Mouse (Mus musculus): ENCODE measurements around the gene Tomm20. TPM values are rescaled to one million over a fixed set of nuclear protein-coding genes. Genes with fewer than 3 reads are reported as not detected.

Tomm20 gene
- polyA plus RNA-seq, 1 experiment from 2014 or later: 208 TPM

GRCm38 (mm10) chr8:126974511-126974910 lies 28.9 kb upstream of the Tomm20 start:
- no peak overlapping the region for H3K4me3 ChIP-seq
- H3K4me1 ChIP-seq: peaks cover 14% of the 10 kb centered on the region
- no peaks in the 10 kb centered on the region for H3K36me3 ChIP-seq
- WGBS: 77% methylated on average over 4 of the region's 4 CpGs
- no peak for ATAC-seq (ENCODE audit: borderline replicate concordance, extremely low read depth, low FRiP score, low TSS enrichment)
- no peak overlapping the region for H3K4me2 ChIP-seq
- H3K27me3 ChIP-seq: peaks cover 12% of the 10 kb centered on the region; the same call in 1 of the 2 replicates
- no peak overlapping the region for H3K9ac ChIP-seq
- no peaks in the 10 kb centered on the region for H3K9me3 ChIP-seq
- no peak overlapping the region for H3K27ac ChIP-seq

GRCm38 (mm10) chr8:126973686-126974265 lies 28.1 kb upstream of the Tomm20 start:
- H3K4me1 ChIP-seq: peaks cover 7% of the 10 kb centered on the region
- H3K4me2 ChIP-seq: no peak overlapping the region
- no peak overlapping the region for H3K27ac ChIP-seq
- H3K36me3 ChIP-seq: peaks cover 5% of the 10 kb centered on the region; the same call in 1 of the 2 replicates
- no peak overlapping the region for H3K4me3 ChIP-seq
- H3K9me3 ChIP-seq: no peaks in the 10 kb centered on the region
- no peak for ATAC-seq (ENCODE audit: borderline replicate concordance, extremely low read depth, low FRiP score, low TSS enrichment)
- no peak overlapping the region for H3K9ac ChIP-seq
- WGBS: 64% methylated on average over 9 of the region's 9 CpGs
- peaks cover 12% of the 10 kb centered on the region; the same call in 1 of the 2 replicates for H3K27me3 ChIP-seq

- no peak for ATAC-seq (ENCODE audit: borderline replicate concordance, extremely low read depth, low FRiP score, low TSS enrichment)
- peaks cover 5% of the 10 kb centered on the region for H3K4me1 ChIP-seq
- H3K36me3 ChIP-seq: peaks cover 15% of the 10 kb centered on the region
- 62% methylated on average over 2 of the region's 2 CpGs for WGBS
- H3K4me3 ChIP-seq: no peak overlapping the region
- H3K9me3 ChIP-seq: no peaks in the 10 kb centered on the region
- no peak overlapping the region for H3K27ac ChIP-seq
- H3K27me3 ChIP-seq: peaks cover 7% of the 10 kb centered on the region; the same call in 1 of the 2 replicates
- no peak overlapping the region for H3K4me2 ChIP-seq
- H3K9ac ChIP-seq: no peak overlapping the region
Measured at GRCm38 (mm10) chr8:126972649-126973048, 27.0 kb upstream of the Tomm20 start.

GRCm38 (mm10) chr8:126972102-126972501 lies 26.5 kb upstream of the Tomm20 start:
- no peak overlapping the region for H3K9ac ChIP-seq
- WGBS: 86% methylated on average over 2 of the region's 2 CpGs
- H3K4me1 ChIP-seq: peaks cover 5% of the 10 kb centered on the region
- H3K4me3 ChIP-seq: no peak overlapping the region
- H3K36me3 ChIP-seq: peaks cover 20% of the 10 kb centered on the region
- no peak overlapping the region for H3K27ac ChIP-seq
- 0 out of 2 replicates have a peak, but pooled peaks cover 5% of the 10 kb centered on the region for H3K27me3 ChIP-seq
- H3K9me3 ChIP-seq: no peaks in the 10 kb centered on the region
- no peak overlapping the region for H3K4me2 ChIP-seq
- ATAC-seq (ENCODE audit: borderline replicate concordance, extremely low read depth, low FRiP score, low TSS enrichment): no peak

- peak overlapping the region; percentile 63 for H3K27ac ChIP-seq
- no peaks in the 10 kb centered on the region for H3K9me3 ChIP-seq
- peaks cover 25% of the 10 kb centered on the region for H3K36me3 ChIP-seq
- H3K9ac ChIP-seq: peak overlapping the region; percentile 65
- H3K4me2 ChIP-seq: peak overlapping the region; percentile 94
- WGBS: 9% methylated on average over 13 of the region's 13 CpGs
- peak; percentile 35 for ATAC-seq (ENCODE audit: borderline replicate concordance, extremely low read depth, low FRiP score, low TSS enrichment)
- H3K27me3 ChIP-seq: 0 out of 2 replicates have a peak, but pooled peaks cover under 1% of the 10 kb centered on the region
- peak overlapping the region; percentile 95 for H3K4me3 ChIP-seq
- peaks cover 5% of the 10 kb centered on the region for H3K4me1 ChIP-seq
Measured at GRCm38 (mm10) chr8:126971314-126971664, 25.6 kb upstream of the Tomm20 start.

- Histone ChIP-seq H3K9ac (peak within 1 kb of the TSS; percentile 82), H3K36me3 (peaks cover 28% of the 10 kb centered on the region), H3K27me3 (no peaks in the 10 kb centered on the region), H3K4me1 (peaks cover 5% of the 10 kb centered on the region), H3K4me3 (peak within 1 kb of the TSS; percentile 95), H3K27ac (peak within 1 kb of the TSS; percentile 63), H3K9me3 (no peaks in the 10 kb centered on the region), H3K4me2 (peak within 1 kb of the TSS; percentile 94)
- peak; percentile 97 for ATAC-seq (ENCODE audit: borderline replicate concordance, extremely low read depth, low FRiP score, low TSS enrichment)
- under 1% methylated on average over 50 of the region's 50 CpGs for WGBS
Measured at GRCm38 (mm10) chr8:126970579-126971313, 25.1 kb upstream of the Tomm20 start, which contains the start of gene Rbm34. TSS of gene Rbm34 (minus strand) at chr8:126971071.

- Histone ChIP-seq H3K27me3 (no peaks in the 10 kb centered on the region), H3K9me3 (no peaks in the 10 kb centered on the region), H3K4me3 (no peak overlapping the region), H3K4me2 (no peak overlapping the region), H3K27ac (no peak overlapping the region), H3K9ac (no peak overlapping the region), H3K4me1 (peaks cover 5% of the 10 kb centered on the region), H3K36me3 (peaks cover 34% of the 10 kb centered on the region)
- ATAC-seq (ENCODE audit: borderline replicate concordance, extremely low read depth, low FRiP score, low TSS enrichment): no peak
- 83% methylated on average over 1 of the region's 1 CpGs for WGBS
Measured at GRCm38 (mm10) chr8:126969546-126969945, 23.9 kb upstream of the Tomm20 start.

- Histone ChIP-seq H3K4me3 (no peak overlapping the region), H3K9me3 (no peaks in the 10 kb centered on the region), H3K27ac (no peak overlapping the region), H3K9ac (no peak overlapping the region), H3K4me2 (no peak overlapping the region), H3K36me3 (peaks cover 41% of the 10 kb centered on the region), H3K4me1 (peaks cover 5% of the 10 kb centered on the region), H3K27me3 (no peaks in the 10 kb centered on the region)
- WGBS: 93% methylated on average over 6 of the region's 6 CpGs
- ATAC-seq (ENCODE audit: borderline replicate concordance, extremely low read depth, low FRiP score, low TSS enrichment): no peak
Measured at GRCm38 (mm10) chr8:126968107-126968506, 22.5 kb upstream of the Tomm20 start.

GRCm38 (mm10) chr8:126965246-126965645 lies 19.6 kb upstream of the Tomm20 start:
- ATAC-seq (ENCODE audit: borderline replicate concordance, extremely low read depth, low FRiP score, low TSS enrichment): no peak
- Histone ChIP-seq H3K4me1 (peaks cover 5% of the 10 kb centered on the region), H3K36me3 (peaks cover 59% of the 10 kb centered on the region), H3K4me3 (no peak overlapping the region), H3K27me3 (no peaks in the 10 kb centered on the region), H3K9me3 (no peaks in the 10 kb centered on the region), H3K9ac (no peak overlapping the region), H3K4me2 (no peak overlapping the region), H3K27ac (no peak overlapping the region)
- WGBS: 78% methylated on average over 6 of the region's 6 CpGs

- Histone ChIP-seq H3K4me1 (no peaks in the 10 kb centered on the region), H3K27me3 (no peaks in the 10 kb centered on the region), H3K9me3 (no peaks in the 10 kb centered on the region), H3K27ac (no peak overlapping the region), H3K4me3 (no peak overlapping the region), H3K36me3 (peaks cover 61% of the 10 kb centered on the region), H3K4me2 (no peak overlapping the region), H3K9ac (no peak overlapping the region)
- ATAC-seq (ENCODE audit: borderline replicate concordance, extremely low read depth, low FRiP score, low TSS enrichment): no peak
- WGBS: 95% methylated on average over 1 of the region's 1 CpGs
Measured at GRCm38 (mm10) chr8:126962871-126963270, 17.2 kb upstream of the Tomm20 start.

- no peak overlapping the region for H3K4me3 ChIP-seq
- no peak overlapping the region for H3K9ac ChIP-seq
- no peaks in the 10 kb centered on the region for H3K4me1 ChIP-seq
- peaks cover 62% of the 10 kb centered on the region for H3K36me3 ChIP-seq
- H3K27ac ChIP-seq: no peak overlapping the region
- no peaks in the 10 kb centered on the region for H3K9me3 ChIP-seq
- 90% methylated on average over 3 of the region's 3 CpGs for WGBS
- no peak overlapping the region for H3K4me2 ChIP-seq
- H3K27me3 ChIP-seq: no peaks in the 10 kb centered on the region
- no peak for ATAC-seq (ENCODE audit: borderline replicate concordance, extremely low read depth, low FRiP score, low TSS enrichment)
Measured at GRCm38 (mm10) chr8:126961516-126961915, 15.9 kb upstream of the Tomm20 start.

GRCm38 (mm10) chr8:126951900-126952636 lies 6.4 kb upstream of the Tomm20 start:
- Histone ChIP-seq H3K4me2 (no peak overlapping the region), H3K4me1 (no peaks in the 10 kb centered on the region), H3K27me3 (no peaks in the 10 kb centered on the region), H3K9me3 (no peaks in the 10 kb centered on the region), H3K36me3 (peaks cover 68% of the 10 kb centered on the region), H3K27ac (no peak overlapping the region), H3K9ac (no peak overlapping the region), H3K4me3 (no peak overlapping the region)
- WGBS: 84% methylated on average over 11 of the region's 11 CpGs
- ATAC-seq (ENCODE audit: borderline replicate concordance, extremely low read depth, low FRiP score, low TSS enrichment): no peak
